Mouse (Mus musculus) forebrain, embryonic 12.5 days (tissue): ENCODE data around the gene Arhgap42. TPM values are rescaled to one million over a fixed set of nuclear protein-coding genes. Genes with fewer than 3 reads are reported as not detected.

Experiments used
- ATAC-seq: fragments of 200-750 bp; cut with Nextera tagmentation; 2 replicates; pipeline ENCODE4 v1.8.0; 2017; ENCODE audit warnings: moderate TSS enrichment; ENCODE audit not compliant: low FRiP score
- H3K27ac ChIP-seq: fragments of 300-500 bp; sonication (generic); 2 replicates; pipeline ENCODE4 v1.5.1; 2016; ENCODE audit warnings: mild to moderate bottlenecking
- H3K27me3 ChIP-seq: fragments of 300-500 bp; sonication (generic); 2 replicates; pipeline ENCODE4 v1.6.1; 2016; ENCODE audit warnings: mild to moderate bottlenecking
- H3K36me3 ChIP-seq: fragments of 300-500 bp; sonication (generic); replicated peaks from 2 replicates; pipeline ENCODE4 v1.6.1; 2016; ENCODE audit warnings: mild to moderate bottlenecking
- H3K4me1 ChIP-seq: fragments of 300-500 bp; sonication (generic); 2 replicates; pipeline ENCODE4 v1.6.1; 2016
- H3K4me2 ChIP-seq: fragments of 300-500 bp; sonication (generic); 2 replicates; pipeline ENCODE4 v1.6.1; 2016; ENCODE audit warnings: mild to moderate bottlenecking, moderate library complexity
- H3K4me3 ChIP-seq: fragments of 300-500 bp; sonication (generic); replicated peaks from 2 replicates; pipeline ENCODE4 v1.5.1; 2016; ENCODE audit warnings: mild to moderate bottlenecking
- H3K9ac ChIP-seq: fragments of 300-500 bp; sonication (generic); 2 replicates; pipeline ENCODE4 v1.6.1; 2016; ENCODE audit warnings: mild to moderate bottlenecking
- H3K9me3 ChIP-seq: fragments of 300-500 bp; sonication (generic); 2 replicates; pipeline ENCODE4 v1.6.1; 2016
- WGBS: fragments of 180-500 bp; shearing (Covaris S2); methylation state at CpG from one replicate; pipeline ENCODE4 v1.1.7; 2016; 5-methylcytosine and 5-hydroxymethylcytosine counted together
- polyA plus RNA-seq: library from polyadenylated mRNA; unstranded; fragments of >200 nt; fragmentation: Nextera tagmentation; extraction: Ambion mirVana; gene quantifications from 2 replicates; pipeline ENCODE4 v1.2.1, GENCODE M21; 2016

Gene Arhgap42
- polyA plus RNA-seq, 1 experiment from 2014 or later = 26.0 TPM

DNA sequence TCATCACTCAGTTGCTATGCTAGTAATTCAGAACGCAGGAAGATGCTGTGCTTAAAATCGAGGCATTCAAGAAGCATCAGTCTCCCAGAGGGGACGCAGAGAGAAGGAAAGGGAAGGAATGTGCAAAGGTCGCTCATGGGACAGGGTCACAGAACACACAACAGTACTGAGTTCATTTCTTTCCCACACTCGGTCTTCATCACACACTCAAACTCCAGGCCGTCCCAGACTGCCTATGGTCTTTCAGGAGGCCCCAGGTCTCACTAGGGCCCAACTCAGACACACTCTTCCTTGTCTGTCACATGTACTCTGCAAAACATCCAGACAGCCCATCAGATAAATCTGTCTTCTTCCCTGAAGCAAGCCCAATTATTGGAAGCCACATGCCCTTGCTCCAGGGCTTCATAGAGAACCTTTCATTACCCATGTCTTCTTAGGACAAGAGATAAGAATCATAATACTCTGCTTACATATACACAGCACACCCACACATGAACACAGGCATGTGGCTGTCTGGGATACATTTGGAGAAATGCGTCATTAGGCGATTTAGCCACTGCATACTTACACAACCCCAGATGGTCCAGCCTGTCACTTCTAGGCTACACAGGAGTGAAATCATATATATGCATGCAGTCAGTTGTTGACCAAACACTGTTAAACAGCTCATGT is 39.6 kb downstream of the Arhgap42 start:
- WGBS = 63% methylated on average over 8 of the region's 8 CpGs
- no peak overlapping the region for H3K4me3 ChIP-seq
- H3K9me3 ChIP-seq = no peaks in the 10 kb centered on the region
- H3K27me3 ChIP-seq = no peaks in the 10 kb centered on the region
- no peak overlapping the region for H3K27ac ChIP-seq
- no peak overlapping the region for H3K4me2 ChIP-seq
- H3K36me3 ChIP-seq = no peaks in the 10 kb centered on the region
- H3K4me1 ChIP-seq = peaks cover 11% of the 10 kb centered on the region
- no peak overlapping the region for H3K9ac ChIP-seq
- 0 out of 2 replicates have a peak, but pooled peaks have one; percentile 63 for ATAC-seq

- Histone ChIP-seq H3K27me3 (no peaks in the 10 kb centered on the region), H3K4me3 (no peak overlapping the region), H3K27ac (no peak overlapping the region), H3K4me1 (peaks cover 11% of the 10 kb centered on the region), H3K4me2 (no peak overlapping the region), H3K36me3 (no peaks in the 10 kb centered on the region), H3K9me3 (no peaks in the 10 kb centered on the region), H3K9ac (no peak overlapping the region)
- WGBS = 20% methylated on average over 3 of the region's 3 CpGs
- 0 out of 2 replicates have a peak, but pooled peaks have one; percentile 7 for ATAC-seq
Observed at GRCm38 (mm10) chr9:9198645-9199044, 40.3 kb downstream of the Arhgap42 start.

DNA sequence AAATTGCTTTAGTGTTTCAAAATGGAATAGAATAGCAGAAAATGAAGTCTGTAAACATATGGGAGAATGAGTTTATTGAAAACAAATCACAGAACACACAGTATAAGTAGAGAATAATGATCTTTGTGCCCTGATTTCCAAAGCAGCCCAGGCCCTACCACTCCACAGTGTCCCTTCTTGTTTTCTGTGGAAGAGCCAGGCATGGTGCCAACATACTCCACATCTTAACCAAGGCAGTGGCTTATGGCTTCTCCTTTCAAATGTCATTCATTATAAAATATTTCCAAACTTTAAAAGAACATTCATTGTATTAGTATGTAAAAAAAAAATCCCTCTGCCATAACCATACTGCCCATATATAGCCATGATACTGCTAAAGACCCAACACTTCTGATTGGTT is 42.9 kb downstream of the Arhgap42 start:
- Histone ChIP-seq H3K4me2 (no peak overlapping the region), H3K4me3 (no peak overlapping the region), H3K27ac (no peak overlapping the region), H3K27me3 (no peaks in the 10 kb centered on the region), H3K4me1 (peaks cover 11% of the 10 kb centered on the region), H3K9me3 (no peaks in the 10 kb centered on the region), H3K36me3 (no peaks in the 10 kb centered on the region), H3K9ac (no peak overlapping the region)
- no peak for ATAC-seq

DNA sequence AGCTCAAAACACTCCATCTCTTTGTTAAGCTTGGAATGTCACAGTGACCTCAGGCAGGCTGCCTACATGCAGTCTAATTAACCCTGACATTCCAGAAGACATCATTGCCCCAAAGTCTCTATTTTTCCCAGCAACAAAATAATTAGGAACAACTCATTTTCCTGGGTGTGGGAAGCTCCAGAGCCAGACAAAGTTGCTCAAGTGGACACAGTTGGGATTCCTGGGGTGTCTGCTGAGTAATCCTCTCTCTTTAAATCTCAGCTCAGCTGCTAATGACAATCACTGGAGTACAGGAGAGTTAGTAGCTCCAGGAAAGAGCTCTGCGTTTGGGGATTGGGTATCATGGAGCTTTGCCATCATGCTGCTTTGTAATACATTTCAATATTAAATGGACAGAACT is 44.4 kb downstream of the Arhgap42 start:
- Histone ChIP-seq H3K4me3 (no peak overlapping the region), H3K9me3 (no peaks in the 10 kb centered on the region), H3K4me1 (peaks cover 11% of the 10 kb centered on the region), H3K9ac (no peak overlapping the region), H3K27ac (no peak overlapping the region), H3K4me2 (no peak overlapping the region), H3K36me3 (no peaks in the 10 kb centered on the region), H3K27me3 (no peaks in the 10 kb centered on the region)
- WGBS = 15% methylated on average over 1 of the region's 1 CpGs
- no peak for ATAC-seq

GRCm38 (mm10) chr9:9192716-9193115 is 46.2 kb downstream of the Arhgap42 start:
- Histone ChIP-seq H3K4me3 (no peak overlapping the region), H3K9ac (no peak overlapping the region), H3K27me3 (no peaks in the 10 kb centered on the region), H3K4me1 (no peaks in the 10 kb centered on the region), H3K27ac (no peak overlapping the region), H3K36me3 (no peaks in the 10 kb centered on the region), H3K4me2 (no peak overlapping the region), H3K9me3 (no peaks in the 10 kb centered on the region)
- 93% methylated on average over 4 of the region's 4 CpGs for whole genome bisulfite sequencing
- no peak for ATAC-seq

DNA sequence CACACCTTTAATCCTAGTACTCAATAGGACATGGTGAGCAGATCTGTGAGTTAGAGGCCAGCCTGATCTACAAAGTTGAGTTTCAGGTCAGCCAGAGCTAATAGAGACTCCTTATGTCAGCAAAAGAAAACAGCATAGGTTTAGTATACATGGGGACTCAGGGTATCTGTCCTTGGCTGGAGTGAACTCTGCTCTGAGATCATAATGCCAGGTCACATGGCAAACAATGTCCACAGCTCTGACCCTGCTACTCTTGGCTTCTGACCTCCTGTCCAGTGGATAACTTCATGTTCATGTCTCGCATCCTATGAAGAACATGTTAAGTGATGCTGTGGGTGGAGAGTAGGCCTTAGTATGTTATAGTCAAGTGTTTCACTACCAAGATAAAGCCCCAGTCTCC is 48.1 kb downstream of the Arhgap42 start:
- H3K9me3 ChIP-seq = no peaks in the 10 kb centered on the region
- no peaks in the 10 kb centered on the region for H3K36me3 ChIP-seq
- no peaks in the 10 kb centered on the region for H3K4me1 ChIP-seq
- WGBS = 86% methylated on average over 1 of the region's 1 CpGs
- no peaks in the 10 kb centered on the region for H3K27me3 ChIP-seq
- H3K9ac ChIP-seq = no peak overlapping the region
- H3K4me2 ChIP-seq = no peak overlapping the region
- H3K4me3 ChIP-seq = no peak overlapping the region
- no peak overlapping the region for H3K27ac ChIP-seq
- ATAC-seq = no peak

- Histone ChIP-seq H3K27me3 (no peaks in the 10 kb centered on the region), H3K9me3 (no peaks in the 10 kb centered on the region), H3K4me2 (no peak overlapping the region), H3K27ac (no peak overlapping the region), H3K36me3 (no peaks in the 10 kb centered on the region), H3K9ac (no peak overlapping the region), H3K4me1 (no peaks in the 10 kb centered on the region), H3K4me3 (no peak overlapping the region)
- no peak for ATAC-seq
- WGBS = 80% methylated on average over 3 of the region's 3 CpGs
Observed at GRCm38 (mm10) chr9:9188167-9188566, 50.7 kb downstream of the Arhgap42 start.

DNA sequence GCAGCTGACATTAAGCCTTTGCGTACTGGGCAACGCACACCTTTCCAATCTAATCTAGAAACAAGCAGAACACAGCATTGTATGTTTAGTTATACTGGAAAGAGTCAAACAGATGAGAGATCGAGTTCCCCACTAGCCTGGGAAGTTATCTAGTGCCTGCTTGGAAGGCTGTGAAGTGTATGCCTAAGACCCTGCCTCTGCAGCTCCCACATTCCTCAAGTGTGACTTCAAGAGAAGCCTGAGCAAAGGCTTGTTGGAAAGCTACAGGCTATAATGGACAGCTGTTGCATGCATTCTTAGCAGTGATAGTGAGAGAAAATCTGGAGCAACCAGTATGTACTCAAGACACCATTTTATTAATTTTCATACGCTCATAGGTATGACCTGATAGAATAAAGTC is 61.2 kb downstream of the Arhgap42 start:
- no peak overlapping the region for H3K9ac ChIP-seq
- no peaks in the 10 kb centered on the region for H3K4me1 ChIP-seq
- H3K4me2 ChIP-seq = no peak overlapping the region
- H3K27ac ChIP-seq = no peak overlapping the region
- no peak for ATAC-seq
- H3K27me3 ChIP-seq = no peaks in the 10 kb centered on the region
- H3K9me3 ChIP-seq = no peaks in the 10 kb centered on the region
- 94% methylated on average over 4 of the region's 4 CpGs for WGBS
- H3K36me3 ChIP-seq = no peaks in the 10 kb centered on the region
- H3K4me3 ChIP-seq = no peak overlapping the region

DNA sequence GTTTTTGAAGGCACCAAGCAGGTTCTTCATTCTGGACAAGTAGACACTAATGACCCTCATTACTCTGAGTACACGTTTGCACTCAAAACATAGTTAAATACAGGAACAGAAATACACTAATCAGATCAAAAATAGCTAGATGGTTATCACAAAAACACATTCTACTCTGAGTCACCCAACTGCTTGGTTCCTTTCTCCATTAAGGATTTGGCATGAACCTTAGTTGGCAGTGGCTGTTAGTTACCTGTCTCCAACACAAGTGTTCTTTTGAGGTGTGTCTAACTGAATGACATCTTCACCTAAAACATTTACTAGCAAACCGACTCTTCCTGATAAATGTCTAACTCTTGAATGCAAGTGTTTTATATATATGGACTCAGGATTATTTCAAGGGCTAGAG is 64.0 kb downstream of the Arhgap42 start:
- Histone ChIP-seq H3K9me3 (no peaks in the 10 kb centered on the region), H3K4me3 (no peak overlapping the region), H3K27ac (no peak overlapping the region), H3K36me3 (no peaks in the 10 kb centered on the region), H3K27me3 (no peaks in the 10 kb centered on the region), H3K4me2 (no peak overlapping the region), H3K9ac (no peak overlapping the region), H3K4me1 (no peaks in the 10 kb centered on the region)
- no peak for ATAC-seq
- WGBS = 78% methylated on average over 2 of the region's 2 CpGs

- Histone ChIP-seq H3K9me3 (no peaks in the 10 kb centered on the region), H3K9ac (no peak overlapping the region), H3K27ac (no peak overlapping the region), H3K4me3 (no peak overlapping the region), H3K36me3 (no peaks in the 10 kb centered on the region), H3K4me1 (no peaks in the 10 kb centered on the region), H3K27me3 (no peaks in the 10 kb centered on the region), H3K4me2 (no peak overlapping the region)
- ATAC-seq = no peak
- 91% methylated on average over 5 of the region's 5 CpGs for WGBS
Observed at GRCm38 (mm10) chr9:9174206-9174605, 64.7 kb downstream of the Arhgap42 start.

DNA sequence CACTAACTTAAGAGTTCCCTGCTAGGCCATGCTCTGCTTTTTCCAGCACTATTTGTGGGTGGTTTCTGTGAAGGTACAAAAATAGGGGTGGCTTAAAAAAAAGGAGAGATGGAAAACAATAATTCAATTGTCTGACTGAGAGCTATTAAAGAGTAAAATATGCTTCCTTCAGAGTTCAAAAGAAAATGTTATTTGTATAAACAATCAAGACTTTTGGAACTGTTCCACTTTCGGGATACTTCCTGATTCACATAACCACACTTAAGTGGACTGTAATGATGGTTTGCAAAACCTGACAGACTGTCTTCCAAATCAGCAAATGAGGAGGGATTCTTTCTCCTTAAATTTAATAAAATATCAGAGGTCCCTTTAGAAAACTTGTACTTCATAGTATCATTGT is 65.8 kb downstream of the Arhgap42 start:
- Histone ChIP-seq H3K9me3 (no peaks in the 10 kb centered on the region), H3K36me3 (no peaks in the 10 kb centered on the region), H3K4me2 (no peak overlapping the region), H3K9ac (no peak overlapping the region), H3K4me1 (no peaks in the 10 kb centered on the region), H3K4me3 (no peak overlapping the region), H3K27ac (no peak overlapping the region), H3K27me3 (no peaks in the 10 kb centered on the region)
- 82% methylated on average over 1 of the region's 1 CpGs for WGBS
- no peak for ATAC-seq

DNA sequence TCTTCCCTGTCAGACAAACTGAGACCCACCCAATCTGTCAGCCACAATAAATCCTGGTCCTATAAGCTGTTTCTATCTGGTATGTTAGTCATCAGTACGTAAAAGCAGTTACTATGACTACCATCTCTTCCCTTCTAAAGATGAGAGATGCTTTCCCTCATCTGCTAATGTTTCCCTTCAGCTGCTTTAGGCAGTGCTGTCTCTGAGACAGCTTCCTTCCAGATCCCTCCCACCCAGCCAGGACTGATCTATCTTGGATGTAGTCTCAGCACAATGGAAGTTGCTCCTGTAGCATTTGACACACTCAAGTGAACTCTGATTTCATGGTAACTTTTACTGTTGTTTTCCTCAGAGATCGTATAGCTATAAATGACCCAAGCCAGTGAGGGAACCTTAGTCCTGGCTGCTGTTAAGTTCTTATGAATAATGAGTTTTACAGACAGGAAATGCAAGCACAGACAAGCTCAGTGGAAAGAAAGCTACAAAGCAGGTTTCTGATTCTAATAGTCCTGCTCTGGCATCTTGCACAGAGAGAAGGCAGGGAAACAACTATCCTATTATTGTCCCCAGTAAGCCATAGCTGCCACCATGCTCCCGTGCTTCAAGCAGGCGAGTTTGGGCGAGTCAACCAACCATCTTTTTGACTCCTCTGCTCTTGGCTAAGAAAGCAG is 67.6 kb downstream of the Arhgap42 start:
- no peak overlapping the region for H3K27ac ChIP-seq
- no peaks in the 10 kb centered on the region for H3K27me3 ChIP-seq
- H3K4me2 ChIP-seq = no peak overlapping the region
- ATAC-seq = no peak
- no peaks in the 10 kb centered on the region for H3K4me1 ChIP-seq
- 81% methylated on average over 5 of the region's 5 CpGs for WGBS
- H3K36me3 ChIP-seq = no peaks in the 10 kb centered on the region
- H3K9ac ChIP-seq = no peak overlapping the region
- H3K4me3 ChIP-seq = no peak overlapping the region
- no peaks in the 10 kb centered on the region for H3K9me3 ChIP-seq

DNA sequence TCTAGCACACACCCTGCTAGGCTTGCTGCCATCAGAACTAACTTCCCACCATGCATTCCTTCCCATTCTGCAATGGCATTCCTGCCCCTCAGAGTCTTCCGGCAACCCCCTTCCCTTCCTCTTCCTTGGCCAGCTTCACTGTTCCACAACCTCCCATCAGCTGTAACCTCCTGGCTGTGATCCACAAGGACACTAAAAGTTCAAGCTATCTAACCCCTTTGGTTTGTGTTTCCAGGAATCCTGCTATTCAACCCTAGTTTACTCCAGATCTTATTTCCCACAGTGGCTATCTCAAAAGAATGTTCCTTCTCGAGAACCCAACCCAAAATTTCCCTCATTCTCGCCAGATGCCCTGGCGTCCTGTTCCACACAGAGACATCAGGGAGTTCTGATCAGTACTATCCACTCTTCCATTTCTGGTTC is 73.2 kb downstream of the Arhgap42 start:
- Histone ChIP-seq H3K27ac (no peak overlapping the region), H3K9ac (no peak overlapping the region), H3K36me3 (no peaks in the 10 kb centered on the region), H3K4me1 (no peaks in the 10 kb centered on the region; the same call in 1 of the 2 replicates), H3K4me2 (no peak overlapping the region), H3K4me3 (no peak overlapping the region), H3K27me3 (no peaks in the 10 kb centered on the region), H3K9me3 (no peaks in the 10 kb centered on the region)
- 90% methylated on average over 4 of the region's 4 CpGs for WGBS
- no peak for ATAC-seq
